8 mouse cellular contexts compared by ENCODE assay signal in the genomic region with DNA sequence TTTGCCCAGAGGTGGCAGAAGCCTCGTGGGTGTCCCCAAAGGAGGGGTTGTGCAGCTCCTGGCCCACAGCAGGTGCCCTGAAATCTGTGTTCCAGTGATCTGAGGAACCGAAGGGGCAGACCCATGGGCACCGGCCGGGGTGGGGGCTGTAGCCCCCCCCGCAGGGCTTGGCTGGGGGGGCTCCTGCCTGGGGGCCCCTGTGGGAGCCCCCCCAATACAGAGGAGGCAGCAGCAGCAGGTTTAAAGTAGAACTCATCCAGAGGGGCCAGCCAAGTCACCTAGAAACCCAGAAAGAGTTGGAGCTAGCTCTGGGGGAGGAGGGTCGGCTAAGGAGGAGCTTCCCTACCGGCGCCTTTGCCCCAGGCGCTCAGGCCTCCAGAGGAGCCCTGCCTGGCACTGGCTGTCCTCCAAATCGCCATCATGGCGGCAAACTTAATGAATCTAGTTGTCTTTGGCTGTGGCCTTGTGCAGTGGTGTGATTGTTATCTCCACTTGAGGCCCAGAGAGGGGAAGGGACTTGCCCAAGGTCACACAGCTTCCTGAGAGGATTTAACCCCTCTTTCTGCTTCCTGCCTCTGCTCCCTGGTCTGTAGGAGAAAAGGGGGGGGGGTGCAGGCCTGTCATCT. TPM values are rescaled to one million over a fixed set of nuclear protein-coding genes. Genes with fewer than 3 reads are reported as not detected.
A peak's percentile ranks its signal among the peaks of the same experiment; 100 is the strongest.
DNase-seq lines count a peak whose midpoint lies in the region; ATAC-seq and TF ChIP-seq lines count a peak whose summit lies in the region.

No protein-coding gene starts in this region.

- TF ChIP-seq CTCF in left cerebral cortex, adult 2 months (IDR thresholded peaks at IDR 0.05) = no peak

- 21% methylated on average over 11 of the region's 11 CpGs for WGBS in lung, embryonic 16.5 days
- 10% methylated on average over 11 of the region's 11 CpGs for WGBS in hindbrain, embryonic 16.5 days
- WGBS in neural tube, embryonic 12.5 days = 20% methylated on average over 11 of the region's 11 CpGs

- no peak overlapping the region; the same call in 1 of the 2 replicates for H3K4me3 ChIP-seq in lung, embryonic 16.5 days (ENCODE audit: low read length)
- no peak overlapping the region for H3K4me3 ChIP-seq in hindbrain, embryonic 16.5 days (ENCODE audit: low read length)
- peak overlapping the region; percentile 48; the same call in 1 of the 2 replicates for H3K4me3 ChIP-seq in neural tube, embryonic 12.5 days
- H3K4me3 ChIP-seq in left cerebral cortex, adult 2 months = no peak overlapping the region

- peaks cover 8% of the 10 kb centered on the region for H3K36me3 ChIP-seq in lung, embryonic 16.5 days (ENCODE audit: control insufficient read depth, insufficient read depth, low read length)
- no peaks in the 10 kb centered on the region for H3K36me3 ChIP-seq in hindbrain, embryonic 16.5 days (ENCODE audit: control insufficient read depth, insufficient read depth, low read length)
- no peaks in the 10 kb centered on the region for H3K36me3 ChIP-seq in neural tube, embryonic 12.5 days

- DNase-seq in adrenal gland, adult 2 months = peak; percentile 62
- DNase-seq in adrenal gland, postnatal 25 days = no peak
- no peak for DNase-seq in lung, postnatal 36 days
- DNase-seq in thymus, adult 18-20 months = no peak
- no peak for DNase-seq in left cerebral cortex, adult 2 months (ENCODE audit: extremely low spot score in 1 of 2, low spot score in 2 of 2)

- H3K9ac ChIP-seq in lung, embryonic 16.5 days (ENCODE audit: low read length) = peak overlapping the region; percentile 55
- H3K9ac ChIP-seq in hindbrain, embryonic 16.5 days (ENCODE audit: low read depth, low read length) = peak overlapping the region; percentile 1; the same call in 1 of the 2 replicates
- no peak overlapping the region for H3K9ac ChIP-seq in neural tube, embryonic 12.5 days

- H3K9me3 ChIP-seq in lung, embryonic 16.5 days (ENCODE audit: control insufficient read depth, low read length) = no peaks in the 10 kb centered on the region
- no peaks in the 10 kb centered on the region for H3K9me3 ChIP-seq in hindbrain, embryonic 16.5 days (ENCODE audit: control insufficient read depth, low read length)
- no peaks in the 10 kb centered on the region for H3K9me3 ChIP-seq in neural tube, embryonic 12.5 days

- H3K27me3 ChIP-seq in lung, embryonic 16.5 days (ENCODE audit: control insufficient read depth, insufficient read depth, low read depth, low read length) = no peaks in the 10 kb centered on the region
- H3K27me3 ChIP-seq in hindbrain, embryonic 16.5 days (replicated peaks; ENCODE audit: control insufficient read depth, insufficient read depth, low read length) = peaks cover 10% of the 10 kb centered on the region
- peaks cover 15% of the 10 kb centered on the region for H3K27me3 ChIP-seq in neural tube, embryonic 12.5 days (replicated peaks)

- intact Hi-C loops in left cerebral cortex, adult 2 months (cut with DNase I) = no loop called here

- H3K4me2 ChIP-seq in lung, embryonic 16.5 days (ENCODE audit: low read depth, low read length) = peak overlapping the region; percentile 79
- peak overlapping the region; percentile 54 for H3K4me2 ChIP-seq in hindbrain, embryonic 16.5 days (ENCODE audit: low read length)
- peak overlapping the region; percentile 62 for H3K4me2 ChIP-seq in neural tube, embryonic 12.5 days (replicated peaks)

- peaks cover 24% of the 10 kb centered on the region for H3K4me1 ChIP-seq in lung, embryonic 16.5 days (replicated peaks; ENCODE audit: control insufficient read depth, insufficient read depth, low read length)
- peaks cover 15% of the 10 kb centered on the region for H3K4me1 ChIP-seq in hindbrain, embryonic 16.5 days (ENCODE audit: control insufficient read depth, insufficient read depth, low read depth, low read length)
- peaks cover 38% of the 10 kb centered on the region for H3K4me1 ChIP-seq in neural tube, embryonic 12.5 days

- ATAC-seq in lung, embryonic 16.5 days (ENCODE audit: low read depth) = no peak
- ATAC-seq in hindbrain, embryonic 16.5 days = no peak
- ATAC-seq in neural tube, embryonic 12.5 days (ENCODE audit: low FRiP score, low read depth) = no peak

- H3K27ac ChIP-seq in lung, embryonic 16.5 days (ENCODE audit: low read length) = no peak overlapping the region; the same call in 1 of the 2 replicates
- H3K27ac ChIP-seq in hindbrain, embryonic 16.5 days (ENCODE audit: low read depth, low read length) = no peak overlapping the region
- H3K27ac ChIP-seq in neural tube, embryonic 12.5 days = no peak overlapping the region
- no peak overlapping the region for H3K27ac ChIP-seq in left cerebral cortex, adult 2 months

RNA-seq across cellular contexts. Expression of gene Ppp1r14b, which starts 4.2 kb away (rescaled TPM):
- total RNA-seq in adrenal gland, adult 2 months (2021) = 100 to 1,000 TPM; 123 to 288 TPM
- polyA plus RNA-seq in adrenal gland, adult 2 months (2012; rRNA removed) = 156 and 181 TPM in 2 replicates
- total RNA-seq in adrenal gland, postnatal 25 days (2021) = 140 and 178 TPM in 2 replicates
- 41.4 and 44.8 TPM in 2 replicates for polyA plus RNA-seq in lung, embryonic 16.5 days (2015; fragmentation: Nextera tagmentation; extraction: Ambion mirVana)
- polyA plus RNA-seq in hindbrain, embryonic 16.5 days (2015; fragmentation: Nextera tagmentation; extraction: Ambion mirVana) = 89.4 and 96.8 TPM in 2 replicates
- polyA plus RNA-seq in neural tube, embryonic 12.5 days (2016; fragmentation: Nextera tagmentation; extraction: Ambion mirVana) = 324 and 325 TPM in 2 replicates
- 10 to 100 TPM; 62.4 to 65.6 TPM for total RNA-seq in left cerebral cortex, adult 2 months (2021)

RNA-seq across cellular contexts. Expression of gene Plcb3, which starts 5.7 kb away (rescaled TPM):
- total RNA-seq in adrenal gland, adult 2 months (2021) = 10 to 100 TPM; 34.1 to 47.8 TPM
- polyA plus RNA-seq in adrenal gland, adult 2 months (2012; rRNA removed) = 69.1 and 87.1 TPM in 2 replicates
- total RNA-seq in adrenal gland, postnatal 25 days (2021) = 49.1 and 59.8 TPM in 2 replicates
- polyA plus RNA-seq in lung, embryonic 16.5 days (2015; fragmentation: Nextera tagmentation; extraction: Ambion mirVana) = 49.1 and 49.8 TPM in 2 replicates
- polyA plus RNA-seq in hindbrain, embryonic 16.5 days (2015; fragmentation: Nextera tagmentation; extraction: Ambion mirVana) = 13.1 and 13.8 TPM in 2 replicates
- 25.7 and 33.4 TPM in 2 replicates for polyA plus RNA-seq in neural tube, embryonic 12.5 days (2016; fragmentation: Nextera tagmentation; extraction: Ambion mirVana)
- total RNA-seq in left cerebral cortex, adult 2 months (2021) = 10 to 100 TPM; 11.1 to 12.1 TPM

RNA-seq across cellular contexts. Expression of gene Fkbp2, which starts 9.7 kb away (rescaled TPM):
- 100 to 1,000 TPM; 110 to 119 TPM for total RNA-seq in adrenal gland, adult 2 months (2021)
- 31.3 and 35.4 TPM in 2 replicates for polyA plus RNA-seq in adrenal gland, adult 2 months (2012; rRNA removed)
- 102 and 139 TPM in 2 replicates for total RNA-seq in adrenal gland, postnatal 25 days (2021)
- 125 and 151 TPM in 2 replicates for polyA plus RNA-seq in lung, embryonic 16.5 days (2015; fragmentation: Nextera tagmentation; extraction: Ambion mirVana)
- 159 and 192 TPM in 2 replicates for polyA plus RNA-seq in hindbrain, embryonic 16.5 days (2015; fragmentation: Nextera tagmentation; extraction: Ambion mirVana)
- 90.2 and 93.0 TPM in 2 replicates for polyA plus RNA-seq in neural tube, embryonic 12.5 days (2016; fragmentation: Nextera tagmentation; extraction: Ambion mirVana)
- total RNA-seq in left cerebral cortex, adult 2 months (2021) = 100 to 1,000 TPM; 106 to 108 TPM

RNA-seq across cellular contexts. Expression of gene Vegfb, which starts 16.9 kb away (rescaled TPM):
- 100 to 1,000 TPM; 109 to 131 TPM for total RNA-seq in adrenal gland, adult 2 months (2021)
- 149 and 263 TPM in 2 replicates for polyA plus RNA-seq in adrenal gland, adult 2 months (2012; rRNA removed)
- total RNA-seq in adrenal gland, postnatal 25 days (2021) = 86.0 and 90.9 TPM in 2 replicates
- 20.8 and 28.9 TPM in 2 replicates for polyA plus RNA-seq in lung, embryonic 16.5 days (2015; fragmentation: Nextera tagmentation; extraction: Ambion mirVana)
- polyA plus RNA-seq in hindbrain, embryonic 16.5 days (2015; fragmentation: Nextera tagmentation; extraction: Ambion mirVana) = 49.6 and 71.2 TPM in 2 replicates
- 33.7 and 37.8 TPM in 2 replicates for polyA plus RNA-seq in neural tube, embryonic 12.5 days (2016; fragmentation: Nextera tagmentation; extraction: Ambion mirVana)
- 100 to 1,000 TPM in 1 of 2 experiments, 10 to 100 TPM in 1; 89.4 to 101 TPM for total RNA-seq in left cerebral cortex, adult 2 months (2021)

RNA-seq across cellular contexts. Expression of gene Dnajc4, which starts 21.8 kb away (rescaled TPM):
- 10 to 100 TPM; 42.6 to 50.7 TPM for total RNA-seq in adrenal gland, adult 2 months (2021)
- polyA plus RNA-seq in adrenal gland, adult 2 months (2012; rRNA removed) = 43.0 and 47.5 TPM in 2 replicates
- 46.9 and 50.3 TPM in 2 replicates for total RNA-seq in adrenal gland, postnatal 25 days (2021)
- 26.4 and 30.3 TPM in 2 replicates for polyA plus RNA-seq in lung, embryonic 16.5 days (2015; fragmentation: Nextera tagmentation; extraction: Ambion mirVana)
- 22.7 and 24.8 TPM in 2 replicates for polyA plus RNA-seq in hindbrain, embryonic 16.5 days (2015; fragmentation: Nextera tagmentation; extraction: Ambion mirVana)
- polyA plus RNA-seq in neural tube, embryonic 12.5 days (2016; fragmentation: Nextera tagmentation; extraction: Ambion mirVana) = 22.0 and 22.9 TPM in 2 replicates
- 10 to 100 TPM; 28.2 to 28.9 TPM for total RNA-seq in left cerebral cortex, adult 2 months (2021)
